Mouse (Mus musculus) megakaryocyte-erythroid progenitor cell, adult 5-6 weeks (primary cell): ENCODE measurements at regions not wholly inside any gene's neighbourhood (a gene's known extent, or its start where the extent isn't known, plus 50 kb on each side); places are given as distances from the start of the nearest gene placed in this dataset.

Source experiments
- ATAC-seq: replicated peaks from 2 replicates; pipeline ENCODE4 v1.8.0; 2016; ENCODE audit warnings: mild to moderate bottlenecking, inconsistent platforms; ENCODE audit not compliant: severe bottlenecking, poor library complexity, low FRiP score, low TSS enrichment

- ATAC-seq = no peak
Measured at GRCm38 (mm10) chr3:149993199-149993598, 1002.8 kb upstream of the Adgrl2 start.

GRCm38 (mm10) chr3:149987801-149988200 is 997.4 kb upstream of the Adgrl2 start:
- ATAC-seq = no peak

- no peak for ATAC-seq
Measured at GRCm38 (mm10) chr3:149956993-149957392, 966.6 kb upstream of the Adgrl2 start.

- ATAC-seq = no peak
Measured at GRCm38 (mm10) chr3:149936197-149936596, 945.8 kb upstream of the Adgrl2 start.

GRCm38 (mm10) chr3:149934832-149935231 is 944.5 kb upstream of the Adgrl2 start:
- no peak for ATAC-seq

- ATAC-seq = no peak
Measured at GRCm38 (mm10) chr3:149928456-149929360, 938.4 kb upstream of the Adgrl2 start.

GRCm38 (mm10) chr3:149920206-149920605 is 929.9 kb upstream of the Adgrl2 start:
- no peak for ATAC-seq

- no peak for ATAC-seq
Measured at GRCm38 (mm10) chr3:149918201-149918600, 927.8 kb upstream of the Adgrl2 start.

GRCm38 (mm10) chr3:149910721-149911120 is 920.4 kb upstream of the Adgrl2 start:
- ATAC-seq = no peak

- no peak for ATAC-seq
Measured at GRCm38 (mm10) chr3:149901783-149902182, 911.4 kb upstream of the Adgrl2 start.

GRCm38 (mm10) chr3:149876553-149876952 is 886.2 kb upstream of the Adgrl2 start:
- no peak for ATAC-seq

- ATAC-seq = no peak
Measured at GRCm38 (mm10) chr3:149865945-149866344, 875.6 kb upstream of the Adgrl2 start.

- ATAC-seq = no peak
Measured at GRCm38 (mm10) chr3:149846941-149847539, 856.7 kb upstream of the Adgrl2 start.

GRCm38 (mm10) chr3:149845826-149846486 is 855.6 kb upstream of the Adgrl2 start:
- no peak for ATAC-seq

- no peak; the same call in 1 of the 2 replicates for ATAC-seq
Measured at GRCm38 (mm10) chr3:149845083-149845825, 854.9 kb upstream of the Adgrl2 start.

GRCm38 (mm10) chr3:149837921-149838320 is 847.6 kb upstream of the Adgrl2 start:
- ATAC-seq = no peak

GRCm38 (mm10) chr3:149836467-149837233 is 846.3 kb upstream of the Adgrl2 start:
- ATAC-seq = no peak

- no peak for ATAC-seq
Measured at GRCm38 (mm10) chr3:149827181-149827580, 836.8 kb upstream of the Adgrl2 start.

GRCm38 (mm10) chr3:149826757-149827156 is 836.4 kb upstream of the Adgrl2 start:
- ATAC-seq = no peak
